Mouse (Mus musculus) right cerebral cortex, postnatal 10 days (tissue): ENCODE measurements around the gene Cdk14.

ENCODE experiments used
- DNase-seq, 2 experiments: peaks; one replicate each; pipeline ENCODE4 v3.0.0; 2021; ENCODE audit warnings: low spot score in 2 of 2

Cdk14 gene

GRCm38 (mm10) chr5:5319824-5320505 lies 100.1 kb downstream of the Cdk14 start:
- no peak for DNase-seq

- DNase-seq = no peak
These were observed 105.8 kb downstream of the Cdk14 start for GRCm38 (mm10) chr5:5314270-5314669.

- DNase-seq = no peak
These were observed 106.8 kb downstream of the Cdk14 start for GRCm38 (mm10) chr5:5313195-5313760.

- DNase-seq = no peak
These were observed 114.8 kb downstream of the Cdk14 start for GRCm38 (mm10) chr5:5305286-5305685.

GRCm38 (mm10) chr5:5303102-5303670 lies 116.9 kb downstream of the Cdk14 start:
- DNase-seq = no peak

GRCm38 (mm10) chr5:5301571-5302079 lies 118.5 kb downstream of the Cdk14 start:
- no peak for DNase-seq

- no peak for DNase-seq
These were observed 119.1 kb downstream of the Cdk14 start for GRCm38 (mm10) chr5:5300998-5301397.

GRCm38 (mm10) chr5:5300290-5300689 lies 119.8 kb downstream of the Cdk14 start:
- DNase-seq = no peak

- no peak for DNase-seq
These were observed 122.9 kb downstream of the Cdk14 start for GRCm38 (mm10) chr5:5297222-5297621.

- DNase-seq = no peak
These were observed 123.3 kb downstream of the Cdk14 start for GRCm38 (mm10) chr5:5296773-5297172.

- DNase-seq = no peak
These were observed 127.1 kb downstream of the Cdk14 start for GRCm38 (mm10) chr5:5292830-5293542.

GRCm38 (mm10) chr5:5291321-5291991 lies 128.7 kb downstream of the Cdk14 start:
- DNase-seq = no peak

GRCm38 (mm10) chr5:5290714-5291113 lies 129.4 kb downstream of the Cdk14 start:
- DNase-seq = no peak

- DNase-seq = no peak
These were observed 134.2 kb downstream of the Cdk14 start for GRCm38 (mm10) chr5:5285876-5286275.

GRCm38 (mm10) chr5:5284531-5284930 lies 135.6 kb downstream of the Cdk14 start:
- no peak for DNase-seq

- DNase-seq = no peak
These were observed 136.2 kb downstream of the Cdk14 start for GRCm38 (mm10) chr5:5283756-5284430.

GRCm38 (mm10) chr5:5282425-5282824 lies 137.7 kb downstream of the Cdk14 start:
- no peak for DNase-seq

- peak in 1 of 2 experiments; percentile 8 for DNase-seq
These were observed 144.8 kb downstream of the Cdk14 start for GRCm38 (mm10) chr5:5275321-5275720.

GRCm38 (mm10) chr5:5274318-5274717 lies 145.8 kb downstream of the Cdk14 start:
- DNase-seq = peak in 1 of 2 experiments; percentile 5

GRCm38 (mm10) chr5:5266787-5267126 lies 153.4 kb downstream of the Cdk14 start:
- DNase-seq = no peak
